Mouse (Mus musculus) T-cell, adult 66 days (primary cell): ENCODE data around the gene Itga2b. TPM values are rescaled to one million over a fixed set of nuclear protein-coding genes. Genes with fewer than 3 reads are reported as not detected.

Experiments used
- total RNA-seq, 2 experiments: library from RNA; stranded (reverse); gene quantifications; 3 replicates in 1 of 2; 4 replicates in 1 of 2; pipeline ENCODE4 v1.2.4; 2023

Gene Itga2b
- total RNA-seq = 10 to 100 TPM; 15.2 to 24.0 TPM

DNA sequence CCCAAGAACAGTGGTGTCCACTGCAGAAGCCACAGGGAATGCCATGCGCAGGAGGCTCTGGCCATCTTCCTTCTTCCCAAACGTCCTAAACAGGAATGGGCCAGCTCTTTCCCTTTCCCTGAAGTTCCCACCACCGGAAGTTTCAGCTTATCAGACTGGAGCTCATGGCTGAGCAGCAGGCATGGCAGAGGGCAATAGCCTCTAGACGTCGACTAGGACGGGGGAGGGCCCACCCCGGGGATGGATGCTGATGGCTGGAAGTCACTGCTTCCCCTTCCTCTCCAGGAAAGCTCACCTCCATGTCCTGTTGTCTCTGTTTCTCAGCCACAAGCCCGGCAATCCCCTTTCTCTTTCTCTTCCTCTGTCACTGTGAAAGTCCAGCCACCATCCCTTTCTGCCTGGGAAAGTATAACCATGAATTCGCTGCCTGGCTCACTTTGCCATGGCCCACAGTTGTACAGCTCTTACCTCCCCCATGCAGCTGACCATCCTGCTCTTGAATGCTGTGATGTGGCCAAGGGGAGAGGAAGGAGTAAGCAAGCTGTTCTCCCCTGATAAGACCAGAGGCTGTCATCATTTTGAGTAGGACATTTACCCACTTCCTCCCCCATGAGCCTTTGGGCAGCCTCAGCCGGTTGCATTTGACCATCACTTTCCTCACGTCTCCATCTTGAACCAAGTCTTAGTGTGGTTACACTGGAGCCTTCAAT is at the start of gene Itga2b:
Itga2b (minus strand) TSS at position 475 of the 710 bp plus-strand sequence.

GRCm38 (mm10) chr11:102447497-102447896 is 22.4 kb downstream of the Itga2b start, which contains the start of gene Fam171a2:
Fam171a2 (minus strand) TSS chr11:102447682.

GRCm38 (mm10) chr11:102430121-102431017 is 39.6 kb downstream of the Itga2b start, which contains the start of gene Grn:
Grn (plus strand) TSS chr11:102430315.

GRCm38 (mm10) chr11:102407834-102408215 is 62.1 kb downstream of the Itga2b start, which contains the start of gene Slc25a39:
Slc25a39 (minus strand) TSS chr11:102407946.

Other genes starting within 250 kb of the Itga2b start
- 10 to 100 TPM; 79.2 to 91.2 TPM for gene Hdac5, start 240.0 kb downstream of the Itga2b start, total RNA-seq
- 1 to 10 TPM in 1 of 2 experiments, under 1 TPM in 1; 0.83 to 1.7 TPM for gene BC030867, start 221.2 kb downstream of the Itga2b start, total RNA-seq
- gene Asb16, start 201.4 kb downstream of the Itga2b start, total RNA-seq = not detected
- gene Tmub2, start 185.2 kb downstream of the Itga2b start, total RNA-seq = 10 to 100 TPM; 38.6 TPM
- gene Atxn7l3, start 173.5 kb downstream of the Itga2b start, total RNA-seq = 10 to 100 TPM; 85.1 to 88.2 TPM
- 100 to 1,000 TPM; 142 to 153 TPM for gene Ubtf, start 150.4 kb downstream of the Itga2b start, total RNA-seq
- gene Slc4a1, start 103.9 kb downstream of the Itga2b start, total RNA-seq = not detected
- 1 to 10 TPM; 5.2 to 6.9 TPM for gene Rundc3a, start 76.7 kb downstream of the Itga2b start, total RNA-seq
- gene Slc25a39, start 62.2 kb downstream of the Itga2b start, total RNA-seq = 10 to 100 TPM; 29.1 to 29.5 TPM
- gene Grn, start 39.8 kb downstream of the Itga2b start, total RNA-seq = 10 to 100 TPM; 14.8 to 23.8 TPM
- 1 to 10 TPM in 1 of 2 experiments, not detected in 1; 1.5 TPM for gene Fam171a2, start 22.4 kb downstream of the Itga2b start, total RNA-seq
- gene Gpatch8, start 86.3 kb upstream of the Itga2b start, total RNA-seq = 10 to 100 TPM; 54.3 to 61.2 TPM
- not detected for gene Gm11627, start 109.3 kb upstream of the Itga2b start, total RNA-seq
- not detected for gene Fzd2, start 134.3 kb upstream of the Itga2b start, total RNA-seq
- gene Meioc, start 193.6 kb upstream of the Itga2b start, total RNA-seq = not detected
- 10 to 100 TPM; 37.0 to 38.8 TPM for gene Ccdc43, start 227.7 kb upstream of the Itga2b start, total RNA-seq